Mouse (Mus musculus): ENCODE data around the gene Brd3. TPM values are rescaled to one million over a fixed set of nuclear protein-coding genes. Genes with fewer than 3 reads are reported as not detected.

Gene Brd3
- polyA plus RNA-seq, 1 experiment, result 10.7 TPM

GRCm38 (mm10) chr2:27410518-27411140 lies 96.8 kb downstream of the Brd3 start:
- no peak for DNase-seq (ENCODE audit: low read depth, low spot score)
- WGBS, result 85% methylated on average over 6 of the region's 6 CpGs

GRCm38 (mm10) chr2:27408194-27408593 lies 99.3 kb downstream of the Brd3 start:
- 73% methylated on average over 3 of the region's 3 CpGs for WGBS
- no peak for DNase-seq (ENCODE audit: low read depth, low spot score)

GRCm38 (mm10) chr2:27406928-27407327 lies 100.5 kb downstream of the Brd3 start:
- DNase-seq (ENCODE audit: low read depth, low spot score), result no peak
- WGBS, result 85% methylated on average over 5 of the region's 5 CpGs

- WGBS, result 62% methylated on average over 5 of the region's 5 CpGs
- DNase-seq (ENCODE audit: low read depth, low spot score), result no peak
These were observed 102.2 kb downstream of the Brd3 start for GRCm38 (mm10) chr2:27405094-27405884.

DNA sequence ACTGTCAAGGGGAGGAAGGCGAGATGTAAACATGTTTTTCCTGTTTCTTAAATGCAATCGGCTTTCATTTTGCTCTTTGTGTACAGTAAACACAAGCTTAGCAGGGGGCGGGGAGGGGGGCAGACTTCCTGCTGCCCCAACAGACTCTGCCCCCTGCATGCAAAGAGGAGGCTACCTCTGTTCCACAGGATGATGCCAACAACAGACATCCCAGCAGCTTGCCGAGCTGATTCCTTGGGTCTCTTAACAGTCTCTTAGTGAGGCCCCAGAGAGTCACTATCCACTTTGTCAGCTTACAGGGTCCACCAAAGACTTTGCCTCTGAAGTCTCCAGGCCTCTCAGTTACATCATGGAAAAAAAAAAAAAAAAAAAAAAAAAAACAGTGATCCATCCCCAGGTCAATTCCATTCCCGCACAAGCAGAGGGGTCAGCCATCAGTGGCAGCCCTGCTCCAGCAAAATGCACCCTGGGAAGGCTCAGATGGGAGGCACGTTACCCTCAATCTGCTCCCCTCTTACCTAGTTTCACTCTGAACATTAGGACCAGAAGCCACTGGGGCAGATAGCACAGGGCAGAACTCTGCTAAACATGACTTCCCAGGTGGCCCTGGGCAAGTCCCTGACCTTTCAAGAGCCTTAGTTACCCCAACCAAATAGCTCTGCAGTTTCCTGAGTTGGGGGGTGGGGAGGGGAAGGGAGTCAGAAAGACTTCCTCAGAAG lies 102.9 kb downstream of the Brd3 start:
- no peak for DNase-seq (ENCODE audit: low read depth, low spot score)
- WGBS, result 46% methylated on average over 6 of the region's 6 CpGs

- DNase-seq (ENCODE audit: low read depth, low spot score), result no peak
- 76% methylated on average over 2 of the region's 2 CpGs for WGBS
These were observed 105.9 kb downstream of the Brd3 start for GRCm38 (mm10) chr2:27401544-27401943.

DNA sequence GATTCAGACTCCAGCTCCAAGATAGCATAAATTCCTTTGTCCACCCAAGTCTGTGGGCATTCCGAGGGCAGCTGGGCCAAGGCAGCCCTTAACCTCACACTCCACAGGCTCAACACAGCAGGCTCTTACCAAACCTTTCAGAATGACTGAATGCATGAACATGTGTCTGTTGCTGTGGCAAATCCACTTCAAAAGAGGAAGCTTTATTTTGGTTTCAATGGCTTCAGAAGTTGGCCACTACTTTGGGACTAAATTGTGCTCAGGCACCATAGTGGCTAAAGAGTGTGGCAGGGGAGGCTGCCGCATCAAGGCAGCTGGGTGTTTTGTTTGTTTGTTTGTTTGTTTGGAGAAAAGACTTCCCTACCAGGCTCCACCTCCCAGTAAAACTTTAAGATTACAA lies 107.4 kb downstream of the Brd3 start:
- no peak for DNase-seq (ENCODE audit: low read depth, low spot score)
- WGBS, result 98% methylated on average over 2 of the region's 2 CpGs

GRCm38 (mm10) chr2:27396656-27397440 lies 110.6 kb downstream of the Brd3 start:
- no peak for DNase-seq (ENCODE audit: low read depth, low spot score)
- WGBS, result 81% methylated on average over 17 of the region's 17 CpGs

Other genes with a start within 250 kb of the Brd3 start
- 24.0 and 34.3 TPM in 2 replicates for gene Vav2, start 80.6 kb downstream of the Brd3 start, polyA plus RNA-seq (2012; rRNA removed)
- 1.5 and 1.8 TPM in 2 replicates for gene Brd3os, start 65.3 kb downstream of the Brd3 start, polyA plus RNA-seq (2012; rRNA removed)
- gene Wdr5, start 7.5 kb upstream of the Brd3 start, polyA plus RNA-seq (2012; rRNA removed), result 25.2 and 26.1 TPM in 2 replicates
- 54.6 and 80.7 TPM in 2 replicates for gene Rxra, start 168.8 kb upstream of the Brd3 start, polyA plus RNA-seq (2012; rRNA removed)

All from large intestine, adult 2 months (tissue).